Mouse (Mus musculus) G1E (cell line): ENCODE measurements at regions not wholly inside any gene's neighbourhood (a gene's known extent, or its start where the extent isn't known, plus 50 kb on each side); places are given as distances from the start of the nearest gene placed in this dataset.

ENCODE experiments used
- ATAC-seq: 2 replicates; pipeline ENCODE4 v1.8.0; 2016; ENCODE audit warnings: mild to moderate bottlenecking; ENCODE audit not compliant: insufficient number of reproducible peaks, poor library complexity, low FRiP score, severe bottlenecking; ENCODE audit errors: extremely low read depth
- DNase-seq: peaks from one replicate; pipeline ENCODE4 v3.0.0; 2012; ENCODE audit warnings: low spot score
- H3K27me3 ChIP-seq: 2 replicates; pipeline ENCODE4 v1.6.1; 2012; ENCODE audit warnings: mild to moderate bottlenecking, low read length, inconsistent platforms; ENCODE audit not compliant: insufficient read depth
- H3K36me3 ChIP-seq: replicated peaks from 2 replicates; pipeline ENCODE3; 2012; ENCODE audit warnings: mild to moderate bottlenecking, inconsistent platforms
- H3K4me1 ChIP-seq: 2 replicates; pipeline ENCODE4 v1.6.1; 2012; ENCODE audit warnings: low read depth, low read length, inconsistent platforms, mixed read lengths; ENCODE audit not compliant: insufficient read depth
- H3K4me3 ChIP-seq: 2 replicates; pipeline ENCODE4 v1.5.1; 2012; ENCODE audit warnings: low read depth, mild to moderate bottlenecking, inconsistent platforms, low read length, moderate library complexity, mixed read lengths
- H3K9me3 ChIP-seq: replicated peaks from 2 replicates; pipeline ENCODE4 v1.6.1; 2012; ENCODE audit warnings: inconsistent platforms
- CTCF ChIP-seq: IDR thresholded peaks from 2 replicates; pipeline ENCODE4 v1.5.1; 2012; ENCODE audit warnings: low read depth, low read length, inconsistent platforms, mixed read lengths
- GATA1 ChIP-seq: IDR thresholded peaks from 2 replicates; pipeline ENCODE4 v1.6.1; 2012; ENCODE audit warnings: borderline replicate concordance, low read length, inconsistent platforms, mixed read lengths
- GATA2 ChIP-seq: IDR thresholded peaks from 2 replicates; pipeline ENCODE4 v1.6.1; 2012; ENCODE audit warnings: low read depth, low read length, inconsistent platforms, borderline replicate concordance
- POLR2AphosphoS5 ChIP-seq: IDR thresholded peaks from 2 replicates; pipeline ENCODE4 v1.6.1; 2012; ENCODE audit warnings: low read depth, low read length, inconsistent platforms; ENCODE audit not compliant: insufficient replicate concordance
- TAL1 ChIP-seq: conservative IDR thresholded peaks from 2 replicates; pipeline ENCODE4 v1.6.1; 2012; ENCODE audit warnings: low read depth, low read length, inconsistent platforms, mixed read lengths

- DNase-seq (no peak), ATAC-seq (no peak)
- Histone ChIP-seq H3K36me3 (no peaks in the 10 kb centered on the region), H3K9me3 (no peaks in the 10 kb centered on the region), H3K4me3 (no peak overlapping the region), H3K4me1 (peaks cover 6% of the 10 kb centered on the region), H3K27me3 (no peaks in the 10 kb centered on the region)
- TF ChIP-seq GATA2: no peak
- no peak for TF ChIP-seq GATA1
- no peak for TF ChIP-seq TAL1
- TF ChIP-seq POLR2AphosphoS5: no peak
- no peak for TF ChIP-seq CTCF
Measured at GRCm38 (mm10) chr15:31722429-31722828, 120.8 kb downstream of the Fam173b start.

- TF ChIP-seq TAL1 (no peak), CTCF (no peak), POLR2AphosphoS5 (no peak), GATA2 (no peak), GATA1 (no peak)
- Histone ChIP-seq H3K36me3 (no peaks in the 10 kb centered on the region), H3K27me3 (no peaks in the 10 kb centered on the region), H3K4me1 (peaks cover 6% of the 10 kb centered on the region), H3K9me3 (no peaks in the 10 kb centered on the region), H3K4me3 (no peak overlapping the region)
- DNase-seq (no peak), ATAC-seq (peak; percentile 28; the same call in 1 of the 2 replicates)
Measured at GRCm38 (mm10) chr15:31724252-31724651, 122.6 kb downstream of the Fam173b start.

- peaks cover 5% of the 10 kb centered on the region for H3K4me1 ChIP-seq
- TF ChIP-seq GATA1 (no peak), TAL1 (no peak), GATA2 (no peak), POLR2AphosphoS5 (no peak), CTCF (no peak)
- no peaks in the 10 kb centered on the region for H3K36me3 ChIP-seq
- DNase-seq (no peak), ATAC-seq (no peak)
- no peak overlapping the region for H3K4me3 ChIP-seq
- no peaks in the 10 kb centered on the region for H3K9me3 ChIP-seq
- no peaks in the 10 kb centered on the region; the same call in 1 of the 2 replicates for H3K27me3 ChIP-seq
Measured at GRCm38 (mm10) chr15:31729133-31729532, 127.5 kb downstream of the Fam173b start.

DNA sequence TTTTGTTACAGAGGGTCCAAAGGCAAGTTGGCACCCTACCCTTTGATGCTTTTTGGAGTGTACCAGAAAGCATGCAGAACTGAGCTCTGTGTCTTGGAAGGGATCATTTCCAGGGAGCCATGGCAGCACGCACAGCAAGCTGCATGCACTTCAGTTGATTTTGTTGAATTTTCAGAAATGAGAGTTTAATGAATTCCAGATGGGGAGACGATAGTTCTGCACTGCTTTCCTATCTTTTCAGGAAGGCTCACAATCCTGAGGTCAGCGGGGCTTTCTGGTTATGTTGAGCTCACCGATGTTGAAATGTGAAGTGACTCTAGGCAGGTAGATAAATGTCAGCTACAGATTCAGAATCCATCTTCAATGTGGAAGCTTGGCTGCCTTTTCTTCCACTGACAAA is 140.0 kb downstream of the Fam173b start:
- DNase-seq: no peak
- Histone ChIP-seq H3K9me3 (no peaks in the 10 kb centered on the region), H3K36me3 (no peaks in the 10 kb centered on the region), H3K27me3 (no peaks in the 10 kb centered on the region), H3K4me1 (no peaks in the 10 kb centered on the region), H3K4me3 (no peak overlapping the region)
- TF ChIP-seq TAL1: no peak
- TF ChIP-seq GATA1: no peak
- TF ChIP-seq GATA2: no peak
- no peak for ATAC-seq

DNA sequence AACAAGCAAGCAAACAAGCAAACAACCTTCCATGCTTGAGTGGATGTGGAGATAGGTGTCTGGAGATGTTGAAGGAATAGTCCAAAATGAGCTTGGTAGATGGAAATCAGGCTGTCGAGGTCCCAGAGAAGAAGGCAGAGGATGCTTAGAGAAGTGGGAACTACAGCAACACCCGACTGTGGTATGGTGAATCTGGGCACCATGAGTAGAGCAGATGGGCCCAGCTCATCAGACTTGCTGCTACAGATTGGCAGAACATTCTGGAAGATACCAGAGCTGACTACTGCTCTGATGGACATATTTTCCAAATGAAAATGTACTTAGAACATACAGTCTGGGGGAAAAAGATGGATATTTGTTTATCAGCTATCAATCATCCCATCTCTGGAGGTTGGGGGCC is 142.9 kb downstream of the Fam173b start:
- Histone ChIP-seq H3K4me3 (no peak overlapping the region), H3K36me3 (no peaks in the 10 kb centered on the region), H3K27me3 (no peaks in the 10 kb centered on the region), H3K9me3 (no peaks in the 10 kb centered on the region), H3K4me1 (no peaks in the 10 kb centered on the region)
- no peak for DNase-seq
- no peak for ATAC-seq
- no peak for TF ChIP-seq TAL1
- TF ChIP-seq GATA2: no peak
- no peak for TF ChIP-seq GATA1
- TF ChIP-seq CTCF: no peak
- TF ChIP-seq POLR2AphosphoS5: no peak

DNA sequence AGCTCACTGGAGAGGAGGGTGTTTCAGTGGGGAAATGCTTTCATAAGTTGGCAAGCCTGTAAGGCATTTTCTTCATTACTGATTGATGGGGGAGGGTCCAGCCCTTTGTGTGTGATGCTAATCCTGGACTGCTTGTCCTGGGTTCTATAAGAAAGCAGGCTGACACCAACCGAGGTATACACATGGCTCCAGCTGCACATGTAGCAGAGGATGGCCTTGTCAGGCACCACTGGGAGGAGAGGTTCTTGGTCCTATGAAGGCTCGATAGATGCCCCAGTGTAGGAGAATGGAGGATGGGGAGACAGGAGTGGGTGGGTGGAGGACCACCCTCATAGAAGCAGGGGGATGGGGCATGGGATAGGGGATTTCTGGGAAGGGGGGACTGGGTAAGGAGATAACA is 151.0 kb downstream of the Fam173b start:
- TF ChIP-seq TAL1 (no peak), POLR2AphosphoS5 (no peak), CTCF (no peak), GATA1 (no peak), GATA2 (no peak)
- no peak for ATAC-seq
- DNase-seq: no peak
- Histone ChIP-seq H3K36me3 (no peaks in the 10 kb centered on the region), H3K4me1 (no peaks in the 10 kb centered on the region), H3K4me3 (no peak overlapping the region), H3K9me3 (no peaks in the 10 kb centered on the region), H3K27me3 (peaks cover 2% of the 10 kb centered on the region; the same call in 1 of the 2 replicates)

- Histone ChIP-seq H3K9me3 (no peaks in the 10 kb centered on the region), H3K27me3 (peaks cover 2% of the 10 kb centered on the region; the same call in 1 of the 2 replicates), H3K4me3 (no peak overlapping the region), H3K36me3 (no peaks in the 10 kb centered on the region), H3K4me1 (no peaks in the 10 kb centered on the region)
- no peak for ATAC-seq
- TF ChIP-seq GATA2 (no peak), GATA1 (no peak), POLR2AphosphoS5 (no peak), TAL1 (no peak), CTCF (no peak)
- DNase-seq: no peak
Measured at GRCm38 (mm10) chr15:31753578-31754281, 152.1 kb downstream of the Fam173b start.
